8 mouse cellular contexts compared by ENCODE assay signal in genomic region chr11:117176304-117176703, GRCm38 (mm10). TPM values are rescaled to one million over a fixed set of nuclear protein-coding genes. Genes with fewer than 3 reads are reported as not detected.
DNase-seq lines count a peak whose midpoint lies in the region; ATAC-seq and TF ChIP-seq lines count a peak whose summit lies in the region.

No protein-coding gene starts in this region.

- H3K9ac ChIP-seq in liver, adult 2 months (ENCODE audit: low read depth, low read length): no peak overlapping the region

- H3K79me2 ChIP-seq in liver, adult 2 months (ENCODE audit: control insufficient read depth, insufficient read depth, low read length): no peaks in the 10 kb centered on the region

- no peak for TF ChIP-seq POLR2A in embryonic fibroblast, embryonic 13.5 days (IDR thresholded peaks at IDR 0.05; ENCODE audit: low read depth, low read length)
- no peak for TF ChIP-seq POLR2A in liver, adult 2 months (IDR thresholded peaks at IDR 0.05; ENCODE audit: extremely low read depth, insufficient read depth, low read length)

- H3K36me3 ChIP-seq in liver, adult 2 months (ENCODE audit: control insufficient read depth, insufficient read depth, low read length): no peaks in the 10 kb centered on the region

- peak; percentile 70 for DNase-seq in CD4-positive, CD25-positive, alpha-beta regulatory T cell, adult 2 months (ENCODE audit: low read depth, low spot score)
- peak; percentile 23 for DNase-seq in ovary, postnatal 36 days (ENCODE audit: low spot score)
- DNase-seq in ovary, postnatal 14 days (ENCODE audit: low spot score): no peak
- peak; percentile 26 for DNase-seq in liver, adult 2 months (ENCODE audit: extremely low read depth, low read depth, low spot score)
- DNase-seq in natural killer cell, adult 2 months (ENCODE audit: low spot score in 2 of 2): peak; percentile 65 to 67
- no peak for DNase-seq in frontal cortex, postnatal 14 days (ENCODE audit: low spot score in 2 of 2)

- no peak overlapping the region for H3K4me3 ChIP-seq in embryonic fibroblast, embryonic 13.5 days (ENCODE audit: insufficient read depth, low read length)
- no peak overlapping the region for H3K4me3 ChIP-seq in liver, adult 2 months (ENCODE audit: insufficient read depth, low read depth, low read length)

- H3K27me3 ChIP-seq in liver, adult 2 months (ENCODE audit: control insufficient read depth, insufficient read depth, low read length): no peaks in the 10 kb centered on the region

- H3K4me1 ChIP-seq in embryonic fibroblast, embryonic 13.5 days (ENCODE audit: control insufficient read depth, insufficient read depth, low read length): no peaks in the 10 kb centered on the region
- peaks cover 3% of the 10 kb centered on the region; the same call in 1 of the 2 replicates for H3K4me1 ChIP-seq in liver, adult 2 months (ENCODE audit: control insufficient read depth, insufficient read depth, low read length)

- 32% methylated on average over 5 of the region's 5 CpGs for WGBS in liver, adult 2 months

- no peak for ATAC-seq in CD4-positive, CD25-positive, alpha-beta regulatory T cell, adult 4 months

- no peak overlapping the region for H3K27ac ChIP-seq in embryonic fibroblast, embryonic 13.5 days (ENCODE audit: insufficient read depth, low read length)
- no peak overlapping the region for H3K27ac ChIP-seq in liver, adult 2 months (replicated peaks; ENCODE audit: insufficient read depth, low read depth, low read length)

- TF ChIP-seq CTCF in embryonic fibroblast, embryonic 13.5 days (IDR thresholded peaks at IDR 0.05; ENCODE audit: borderline replicate concordance, insufficient read depth, low read length): peak; percentile 37; the same call in 1 of the 2 replicates
- peak; percentile 65 for TF ChIP-seq CTCF in liver, adult 2 months (IDR thresholded peaks at IDR 0.05; ENCODE audit: low read depth, low read length)

RNA-seq across cellular contexts. Expression of gene Sept9, which starts 23.2 kb away (rescaled TPM):
- polyA plus RNA-seq in CD4-positive, CD25-positive, alpha-beta regulatory T cell, adult 4 months (2017; shearing (Covaris generic)): 100 to 1,000 TPM; 277 to 424 TPM
- polyA plus RNA-seq in embryonic fibroblast, embryonic 13.5 days (2011; ENCODE audit: insufficient read length, low read depth, missing spikeins): 198 and 206 TPM in 2 replicates
- total RNA-seq in liver, adult 2 months (2014; rRNA removed): 18.8 and 20.7 TPM in 2 replicates
- 21.2 and 29.0 TPM in 2 replicates for polyA plus RNA-seq in liver, adult 2 months (2012; rRNA removed)

Comparison
In these comparisons a context has a peak if more than half of its experiments do, and no peak if none do; other contexts are left out.
1. DNase-seq: peak in CD4-positive, CD25-positive, alpha-beta regulatory T cell, adult 2 months (single experiment), ovary, postnatal 36 days (single experiment), liver, adult 2 months (single experiment) and natural killer cell, adult 2 months (2 of 2); none in ovary, postnatal 14 days (single experiment) and frontal cortex, postnatal 14 days (0 of 2).